Mouse (Mus musculus) heart, adult 2 months (tissue): ENCODE measurements around the gene Wfdc16.
"Not testable (repeated sequence)": the region's sequence is repeated elsewhere in the genome, so short reads cannot be mapped to it uniquely, and the experiment has no call there.

Experiments
- CTCF ChIP-seq: fragments of 200-600 bp; IDR thresholded peaks from 2 replicates; pipeline ENCODE4 v1.8.1; 2022; ENCODE audit warnings: antibody characterized with exemption, mild to moderate bottlenecking, moderate library complexity
- EP300 ChIP-seq: fragments of 200-500 bp; IDR thresholded peaks from 2 replicates; pipeline ENCODE4 v1.6.1; 2011; ENCODE audit warnings: low read depth, low read length, control low read depth; ENCODE audit not compliant: insufficient read depth
- POLR2A ChIP-seq: fragments of 200-500 bp; IDR thresholded peaks from 2 replicates; pipeline ENCODE4 v1.6.1; 2011; ENCODE audit warnings: mild to moderate bottlenecking, low read depth, low read length, control low read depth; ENCODE audit not compliant: insufficient read depth

DNA sequence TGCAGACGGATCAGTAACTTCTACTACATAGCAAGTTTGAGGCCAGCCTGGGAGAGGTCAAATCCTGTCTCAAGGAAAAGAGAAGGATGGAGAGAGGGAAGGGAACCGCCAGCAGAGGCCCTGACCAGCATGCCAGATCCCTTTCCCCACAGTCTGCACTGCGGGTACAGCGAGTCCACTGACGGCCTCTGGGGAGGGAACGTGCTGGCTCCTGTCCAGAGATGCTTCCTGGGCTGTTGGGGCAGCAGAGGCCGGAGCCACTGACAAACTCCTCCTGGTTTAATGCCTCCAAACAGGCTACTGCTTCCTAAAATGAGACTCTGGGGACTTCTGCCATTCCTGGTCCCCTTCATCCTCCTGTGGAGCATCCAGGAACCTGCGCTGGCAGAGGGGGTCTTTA is 25.1 kb downstream of the Wfdc16 start, which contains the start of the genes Wfdc6b and Wfdc8:
- TF ChIP-seq POLR2A, EP300, CTCF: not testable (repeated sequence)
